Mouse (Mus musculus): ENCODE results near the gene Adm. TPM values are rescaled to one million over a fixed set of nuclear protein-coding genes. Genes with fewer than 3 reads are reported as not detected.

The Adm gene
- polyA plus RNA-seq, 1 experiment from 2014 or later = 4.5 TPM

- H3K9me3 ChIP-seq = no peaks in the 10 kb centered on the region
- WGBS = 0% methylated on average over 20 of the region's 20 CpGs
- peak overlapping the region; percentile 98 for H3K27ac ChIP-seq
- H3K4me2 ChIP-seq (replicated peaks) = peak overlapping the region; percentile 81
- H3K4me3 ChIP-seq (replicated peaks) = peak overlapping the region; percentile 95
- peak; percentile 16; the same call in 1 of the 2 replicates for ATAC-seq
- peaks cover 12% of the 10 kb centered on the region for H3K27me3 ChIP-seq
- peak overlapping the region; percentile 94 for H3K9ac ChIP-seq (replicated peaks)
- no peaks in the 10 kb centered on the region for H3K36me3 ChIP-seq
- H3K4me1 ChIP-seq (replicated peaks) = peaks cover 30% of the 10 kb centered on the region
Measured at GRCm38 (mm10) chr7:110615151-110615631, 12.3 kb upstream of the Adm start.

DNA sequence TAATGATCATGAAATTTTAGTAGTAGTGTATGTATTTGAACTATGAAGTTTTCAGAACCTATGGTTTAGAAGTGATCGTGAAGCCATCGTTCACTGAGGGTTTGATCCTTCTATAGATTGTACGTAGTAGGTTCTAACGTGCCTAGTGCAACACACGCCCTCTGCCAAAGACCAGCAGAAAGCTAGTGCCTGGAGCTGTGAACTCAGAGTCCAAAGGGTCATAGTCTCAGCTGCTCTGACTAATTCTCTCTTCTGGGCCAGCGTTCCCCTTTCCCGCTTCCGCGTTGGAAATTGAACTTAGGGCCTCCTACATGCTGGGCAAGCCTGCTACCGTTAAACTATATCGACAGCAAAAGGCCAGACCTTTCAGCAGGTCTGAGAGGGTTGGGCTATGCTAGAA lies 11.7 kb upstream of the Adm start:
- Histone ChIP-seq H3K36me3 (no peaks in the 10 kb centered on the region), H3K27ac (no peak overlapping the region), H3K4me1 (replicated peaks) (peaks cover 30% of the 10 kb centered on the region), H3K27me3 (peaks cover 12% of the 10 kb centered on the region), H3K4me3 (replicated peaks) (peak overlapping the region; percentile 95), H3K9ac (replicated peaks) (no peak overlapping the region), H3K4me2 (replicated peaks) (peak overlapping the region; percentile 81; the same call in 1 of the 2 replicates), H3K9me3 (no peaks in the 10 kb centered on the region)
- ATAC-seq = no peak
- WGBS = 15% methylated on average over 11 of the region's 11 CpGs

GRCm38 (mm10) chr7:110619086-110619611 lies 8.3 kb upstream of the Adm start:
- peaks cover 8% of the 10 kb centered on the region for H3K4me1 ChIP-seq (replicated peaks)
- H3K4me3 ChIP-seq (replicated peaks) = no peak overlapping the region
- ATAC-seq = no peak
- H3K36me3 ChIP-seq = no peaks in the 10 kb centered on the region
- no peak overlapping the region for H3K9ac ChIP-seq (replicated peaks)
- H3K4me2 ChIP-seq (replicated peaks) = no peak overlapping the region
- no peaks in the 10 kb centered on the region for H3K9me3 ChIP-seq
- no peak overlapping the region for H3K27ac ChIP-seq
- H3K27me3 ChIP-seq = peaks cover 22% of the 10 kb centered on the region
- WGBS = 62% methylated on average over 9 of the region's 9 CpGs

- Histone ChIP-seq H3K4me1 (replicated peaks) (peaks cover 34% of the 10 kb centered on the region), H3K36me3 (no peaks in the 10 kb centered on the region), H3K9ac (replicated peaks) (no peak overlapping the region), H3K27me3 (peaks cover 59% of the 10 kb centered on the region), H3K4me3 (replicated peaks) (no peak overlapping the region), H3K27ac (no peak overlapping the region), H3K4me2 (replicated peaks) (no peak overlapping the region), H3K9me3 (no peaks in the 10 kb centered on the region)
- 56% methylated on average over 2 of the region's 2 CpGs for WGBS
- ATAC-seq = no peak
Measured at GRCm38 (mm10) chr7:110624067-110624466, 3.4 kb upstream of the Adm start.

- no peak for ATAC-seq
- Histone ChIP-seq H3K27ac (no peak overlapping the region), H3K36me3 (no peaks in the 10 kb centered on the region), H3K4me1 (replicated peaks) (peaks cover 36% of the 10 kb centered on the region), H3K27me3 (peaks cover 68% of the 10 kb centered on the region), H3K9me3 (no peaks in the 10 kb centered on the region), H3K9ac (replicated peaks) (no peak overlapping the region), H3K4me3 (replicated peaks) (no peak overlapping the region), H3K4me2 (replicated peaks) (no peak overlapping the region)
- 86% methylated on average over 13 of the region's 13 CpGs for WGBS
Measured at GRCm38 (mm10) chr7:110624961-110625360, 2.5 kb upstream of the Adm start.

DNA sequence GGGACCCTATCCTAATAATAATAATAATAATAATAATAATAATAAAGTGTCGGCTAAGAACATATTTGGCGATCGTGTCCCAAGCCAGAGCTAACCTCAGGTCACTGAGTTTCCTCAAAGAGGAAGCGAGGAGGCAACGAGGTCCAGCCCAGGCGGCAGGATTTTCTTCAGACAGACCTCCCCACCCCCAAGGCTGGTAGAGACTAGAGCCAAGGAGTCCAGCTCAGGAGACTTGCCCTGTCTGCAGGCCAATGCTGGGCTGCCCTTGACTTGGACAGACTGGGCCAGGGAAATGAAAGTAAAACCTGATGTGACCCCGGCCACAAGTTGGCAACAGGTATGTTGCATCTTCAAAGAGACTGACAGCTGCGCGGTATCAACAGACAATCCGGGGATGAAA lies 2.0 kb upstream of the Adm start:
- Histone ChIP-seq H3K4me1 (replicated peaks) (peaks cover 38% of the 10 kb centered on the region), H3K36me3 (no peaks in the 10 kb centered on the region), H3K4me3 (replicated peaks) (0 out of 2 replicates have a peak overlapping the region, but pooled peaks have one; percentile 6), H3K27me3 (peaks cover 70% of the 10 kb centered on the region), H3K27ac (no peak overlapping the region), H3K9ac (replicated peaks) (no peak overlapping the region), H3K9me3 (no peaks in the 10 kb centered on the region), H3K4me2 (replicated peaks) (peak overlapping the region; percentile 72)
- no peak for ATAC-seq
- 63% methylated on average over 10 of the region's 10 CpGs for WGBS

- Histone ChIP-seq H3K27ac (no peak overlapping the region), H3K36me3 (no peaks in the 10 kb centered on the region), H3K4me3 (replicated peaks) (peak overlapping the region; percentile 45; the same call in 1 of the 2 replicates), H3K9me3 (no peaks in the 10 kb centered on the region), H3K27me3 (peaks cover 80% of the 10 kb centered on the region), H3K4me1 (replicated peaks) (peaks cover 41% of the 10 kb centered on the region), H3K4me2 (replicated peaks) (peak overlapping the region; percentile 72), H3K9ac (replicated peaks) (no peak overlapping the region)
- WGBS = 5% methylated on average over 28 of the region's 28 CpGs
- no peak for ATAC-seq
Measured at GRCm38 (mm10) chr7:110626186-110627098, 1.0 kb upstream of the Adm start.

GRCm38 (mm10) chr7:110627099-110627482 lies 370 bp upstream of the Adm start:
- H3K4me2 ChIP-seq (replicated peaks) = peak overlapping the region; percentile 72
- H3K27me3 ChIP-seq = peaks cover 81% of the 10 kb centered on the region
- H3K9ac ChIP-seq (replicated peaks) = no peak overlapping the region
- peak overlapping the region; percentile 45 for H3K4me3 ChIP-seq (replicated peaks)
- ATAC-seq = no peak
- WGBS = 3% methylated on average over 12 of the region's 12 CpGs
- H3K9me3 ChIP-seq = no peaks in the 10 kb centered on the region
- peaks cover 41% of the 10 kb centered on the region for H3K4me1 ChIP-seq (replicated peaks)
- no peaks in the 10 kb centered on the region for H3K36me3 ChIP-seq
- no peak overlapping the region for H3K27ac ChIP-seq

DNA sequence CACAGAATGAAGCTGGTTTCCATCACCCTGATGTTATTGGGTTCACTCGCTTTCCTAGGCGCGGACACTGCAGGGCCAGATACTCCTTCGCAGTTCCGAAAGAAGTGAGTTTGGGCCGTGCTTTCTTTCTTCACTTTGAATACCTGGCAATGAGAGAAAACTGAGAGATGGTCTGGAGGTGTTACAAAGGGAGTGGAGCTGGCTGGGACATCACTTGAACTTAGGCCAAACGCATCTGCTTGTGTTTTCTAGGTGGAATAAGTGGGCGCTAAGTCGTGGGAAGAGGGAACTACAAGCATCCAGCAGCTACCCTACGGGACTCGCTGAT lies 776 bp downstream of the Adm start:
- peak overlapping the region; percentile 63; the same call in 1 of the 2 replicates for H3K9ac ChIP-seq (replicated peaks)
- no peaks in the 10 kb centered on the region for H3K9me3 ChIP-seq
- H3K27me3 ChIP-seq = peaks cover 85% of the 10 kb centered on the region
- no peak overlapping the region for H3K27ac ChIP-seq
- ATAC-seq = no peak
- H3K4me3 ChIP-seq (replicated peaks) = peak overlapping the region; percentile 45
- H3K4me2 ChIP-seq (replicated peaks) = peak overlapping the region; percentile 72
- peaks cover 41% of the 10 kb centered on the region for H3K4me1 ChIP-seq (replicated peaks)
- 1% methylated on average over 11 of the region's 11 CpGs for WGBS
- H3K36me3 ChIP-seq = no peaks in the 10 kb centered on the region

GRCm38 (mm10) chr7:110628611-110629354 lies 1.3 kb downstream of the Adm start:
- peak; percentile 14 for ATAC-seq
- Histone ChIP-seq H3K4me1 (replicated peaks) (peaks cover 41% of the 10 kb centered on the region), H3K36me3 (no peaks in the 10 kb centered on the region), H3K27ac (no peak overlapping the region), H3K9ac (replicated peaks) (peak overlapping the region; percentile 63), H3K27me3 (peaks cover 83% of the 10 kb centered on the region), H3K9me3 (no peaks in the 10 kb centered on the region), H3K4me2 (replicated peaks) (peak overlapping the region; percentile 72), H3K4me3 (replicated peaks) (peak overlapping the region; percentile 45)
- WGBS = under 1% methylated on average over 33 of the region's 33 CpGs

- Histone ChIP-seq H3K9ac (replicated peaks) (peak overlapping the region; percentile 50), H3K4me3 (replicated peaks) (peak overlapping the region; percentile 45), H3K27ac (no peak overlapping the region), H3K4me1 (replicated peaks) (peaks cover 41% of the 10 kb centered on the region), H3K4me2 (replicated peaks) (peak overlapping the region; percentile 64), H3K9me3 (no peaks in the 10 kb centered on the region), H3K36me3 (no peaks in the 10 kb centered on the region), H3K27me3 (peaks cover 70% of the 10 kb centered on the region)
- 1% methylated on average over 36 of the region's 36 CpGs for WGBS
- peak; percentile 90 for ATAC-seq
Measured at GRCm38 (mm10) chr7:110629892-110630666, 2.6 kb downstream of the Adm start.

Measured in midbrain, embryonic 13.5 days (tissue).